Mouse (Mus musculus): ENCODE results near the gene Ccr10. TPM values are rescaled to one million over a fixed set of nuclear protein-coding genes. Genes with fewer than 3 reads are reported as not detected.
A peak's percentile ranks its signal among the peaks of the same experiment; 100 is the strongest.
"Not testable (repeated sequence)": the region's sequence is repeated elsewhere in the genome, so short reads cannot be mapped to it uniquely, and the experiment has no call there.

Ccr10 gene
- polyA plus RNA-seq, 1 experiment = 1.0 TPM

- TF ChIP-seq POLR2A (IDR thresholded peaks at IDR 0.05; ENCODE audit: borderline replicate concordance, insufficient read depth, low read length) (no peak), CTCF (IDR thresholded peaks at IDR 0.05; ENCODE audit: borderline replicate concordance, insufficient read depth, low read depth, low read length) (no peak)
- DNase-seq = peak in 1 of 2 experiments; percentile 45
- no peaks in the 10 kb centered on the region for H3K27me3 ChIP-seq (ENCODE audit: control insufficient read depth, insufficient read depth, low read length)
Observed at GRCm38 (mm10) chr11:101134217-101134865, 40.9 kb downstream of the Ccr10 start.

GRCm38 (mm10) chr11:101133037-101133436 is 42.2 kb downstream of the Ccr10 start:
- 33% methylated on average over 12 of the region's 12 CpGs for WGBS
- H3K27me3 ChIP-seq (ENCODE audit: control insufficient read depth, insufficient read depth, low read length) = no peaks in the 10 kb centered on the region
- TF ChIP-seq POLR2A (IDR thresholded peaks at IDR 0.05; ENCODE audit: borderline replicate concordance, insufficient read depth, low read length) = no peak
- no peak for TF ChIP-seq CTCF (IDR thresholded peaks at IDR 0.05; ENCODE audit: borderline replicate concordance, insufficient read depth, low read depth, low read length)
- no peak overlapping the region for H3K4me3 ChIP-seq (replicated peaks; ENCODE audit: insufficient read depth, low read depth, low read length)
- no peak overlapping the region for H3K27ac ChIP-seq (ENCODE audit: insufficient read depth, low read length)
- H3K4me1 ChIP-seq (ENCODE audit: control insufficient read depth, insufficient read depth, low read length) = peaks cover 22% of the 10 kb centered on the region
- no peak for DNase-seq

More at GRCm38 (mm10) chr11:101134217-101134865, 40.9 kb downstream of the Ccr10 start:
- no peak overlapping the region for H3K4me3 ChIP-seq (replicated peaks; ENCODE audit: insufficient read depth, low read depth, low read length)
- H3K4me1 ChIP-seq (ENCODE audit: control insufficient read depth, insufficient read depth, low read length) = peaks cover 23% of the 10 kb centered on the region
- H3K27ac ChIP-seq (ENCODE audit: insufficient read depth, low read length) = no peak overlapping the region
- 38% methylated on average over 13 of the region's 13 CpGs for WGBS

DNA sequence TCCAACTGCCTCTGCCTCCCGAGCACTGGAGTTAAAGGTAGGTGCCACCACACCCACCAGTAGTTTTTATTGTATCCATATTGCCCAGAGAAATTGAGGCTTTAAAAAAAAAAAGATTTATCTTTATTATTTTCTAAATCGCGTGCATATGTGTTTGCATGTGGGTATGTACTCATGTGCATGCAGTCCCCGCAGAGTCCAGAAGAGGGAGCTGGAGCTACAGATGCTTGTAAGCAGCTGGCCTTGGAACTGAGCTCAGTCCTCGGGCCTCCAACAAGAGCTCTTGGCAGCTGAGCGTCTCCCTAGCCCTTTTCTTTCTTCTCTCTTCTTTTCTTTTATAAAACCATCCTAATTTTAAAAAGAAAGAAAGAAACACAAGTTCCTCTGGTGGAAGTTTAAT is 43.5 kb downstream of the Ccr10 start:
- TF ChIP-seq CTCF (IDR thresholded peaks at IDR 0.05; ENCODE audit: borderline replicate concordance, insufficient read depth, low read depth, low read length) (peak; percentile 46; the same call in 1 of the 2 replicates), POLR2A (IDR thresholded peaks at IDR 0.05; ENCODE audit: borderline replicate concordance, insufficient read depth, low read length) (no peak)
- 82% methylated on average over 6 of the region's 6 CpGs for WGBS

GRCm38 (mm10) chr11:101131187-101131586 is 44.1 kb downstream of the Ccr10 start:
- WGBS = 24% methylated on average over 2 of the region's 2 CpGs
- DNase-seq = peak; percentile 62 to 85

More for the DNA sequence above, 43.5 kb downstream of the Ccr10 start:
- 0 out of 2 replicates have a peak overlapping the region, but pooled peaks have one; percentile 58 for H3K27ac ChIP-seq (ENCODE audit: insufficient read depth, low read length)
- H3K4me1 ChIP-seq (ENCODE audit: control insufficient read depth, insufficient read depth, low read length) = peaks cover 22% of the 10 kb centered on the region
- H3K27me3 ChIP-seq (ENCODE audit: control insufficient read depth, insufficient read depth, low read length) = no peaks in the 10 kb centered on the region
- DNase-seq = no peak
- H3K4me3 ChIP-seq (replicated peaks; ENCODE audit: insufficient read depth, low read depth, low read length) = no peak overlapping the region

DNA sequence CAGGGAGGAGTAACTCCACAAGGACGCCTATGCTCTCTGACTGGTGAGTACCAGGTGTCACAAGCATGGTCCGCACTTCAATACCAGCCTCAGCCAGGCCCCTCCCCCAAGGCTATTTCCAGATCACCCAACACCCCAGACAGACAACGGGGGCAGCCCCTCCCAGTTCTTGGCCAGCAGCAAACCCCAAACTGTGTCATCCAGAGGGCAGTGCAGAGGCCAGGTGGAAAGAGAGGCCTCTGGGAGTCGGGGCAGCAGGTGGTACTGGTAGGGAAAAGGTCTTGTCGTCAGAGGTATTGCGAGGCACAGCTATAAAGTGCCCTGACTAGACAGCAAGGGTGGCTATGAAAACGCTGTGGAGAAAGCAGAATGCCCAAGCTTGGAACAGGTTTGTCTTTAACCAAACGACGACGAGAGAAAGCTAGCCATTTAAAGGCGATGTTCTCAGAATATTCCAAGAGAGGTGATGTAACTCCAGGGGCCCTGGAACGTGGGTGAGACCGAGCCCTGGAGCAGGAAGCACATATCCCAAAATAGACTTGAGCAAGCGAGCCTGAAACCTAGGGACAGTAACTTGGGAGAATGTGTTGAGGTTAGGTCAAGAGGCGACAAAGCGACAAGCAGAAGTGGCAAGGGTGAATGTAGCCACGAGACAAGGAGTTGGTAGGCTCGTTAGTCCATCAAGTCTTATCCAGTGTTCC is 45.0 kb downstream of the Ccr10 start:
- WGBS = 28% methylated on average over 18 of the region's 18 CpGs
- peaks cover 27% of the 10 kb centered on the region for H3K4me1 ChIP-seq (ENCODE audit: control insufficient read depth, insufficient read depth, low read length)
- no peak overlapping the region for H3K4me3 ChIP-seq (replicated peaks; ENCODE audit: insufficient read depth, low read depth, low read length)
- H3K27ac ChIP-seq (ENCODE audit: insufficient read depth, low read length) = peak overlapping the region; percentile 15; the same call in 1 of the 2 replicates
- no peaks in the 10 kb centered on the region for H3K27me3 ChIP-seq (ENCODE audit: control insufficient read depth, insufficient read depth, low read length)
- peak; percentile 44 to 45 for DNase-seq
- no peak for TF ChIP-seq CTCF (IDR thresholded peaks at IDR 0.05; ENCODE audit: borderline replicate concordance, insufficient read depth, low read depth, low read length)
- no peak for TF ChIP-seq POLR2A (IDR thresholded peaks at IDR 0.05; ENCODE audit: borderline replicate concordance, insufficient read depth, low read length)

More at GRCm38 (mm10) chr11:101131187-101131586, 44.1 kb downstream of the Ccr10 start:
- Histone ChIP-seq H3K4me3 (replicated peaks; ENCODE audit: insufficient read depth, low read depth, low read length) (no peak overlapping the region), H3K27ac (ENCODE audit: insufficient read depth, low read length) (peak overlapping the region; percentile 58; the same call in 1 of the 2 replicates), H3K4me1 (ENCODE audit: control insufficient read depth, insufficient read depth, low read length) (peaks cover 22% of the 10 kb centered on the region), H3K27me3 (ENCODE audit: control insufficient read depth, insufficient read depth, low read length) (no peaks in the 10 kb centered on the region)
- TF ChIP-seq POLR2A (IDR thresholded peaks at IDR 0.05; ENCODE audit: borderline replicate concordance, insufficient read depth, low read length) (no peak), CTCF (IDR thresholded peaks at IDR 0.05; ENCODE audit: borderline replicate concordance, insufficient read depth, low read depth, low read length) (no peak)

- 27% methylated on average over 11 of the region's 11 CpGs for WGBS
- TF ChIP-seq CTCF (IDR thresholded peaks at IDR 0.05; ENCODE audit: borderline replicate concordance, insufficient read depth, low read depth, low read length) = no peak
- no peak for TF ChIP-seq POLR2A (IDR thresholded peaks at IDR 0.05; ENCODE audit: borderline replicate concordance, insufficient read depth, low read length)
- no peak overlapping the region for H3K4me3 ChIP-seq (replicated peaks; ENCODE audit: insufficient read depth, low read depth, low read length)
- peaks cover 24% of the 10 kb centered on the region for H3K4me1 ChIP-seq (ENCODE audit: control insufficient read depth, insufficient read depth, low read length)
- peak overlapping the region; percentile 76; the same call in 1 of the 2 replicates for H3K27ac ChIP-seq (ENCODE audit: insufficient read depth, low read length)
- peak; percentile 83 to 93 for DNase-seq
- H3K27me3 ChIP-seq (ENCODE audit: control insufficient read depth, insufficient read depth, low read length) = no peaks in the 10 kb centered on the region
Observed at GRCm38 (mm10) chr11:101128996-101129577, 46.2 kb downstream of the Ccr10 start.

DNA sequence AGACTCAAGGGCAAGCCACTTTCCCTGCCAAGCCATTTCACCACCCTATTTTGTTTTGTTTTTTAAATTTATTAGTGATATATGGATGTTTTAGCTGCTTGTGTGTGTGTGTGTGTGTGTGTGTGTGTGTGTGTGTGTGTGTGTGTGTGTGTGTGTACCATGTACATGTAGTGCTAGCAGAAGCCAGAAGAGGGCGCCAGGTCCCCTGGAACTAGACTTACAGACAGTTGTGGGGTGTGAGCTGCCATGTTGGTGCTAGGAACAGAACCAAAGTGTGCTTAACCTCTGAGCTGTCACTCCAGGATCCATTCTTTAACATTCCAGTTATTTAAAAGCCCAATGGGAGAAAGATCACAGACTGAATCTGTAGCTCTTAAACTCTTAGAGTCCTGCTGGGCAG is 48.2 kb downstream of the Ccr10 start:
- Histone ChIP-seq H3K4me3 (replicated peaks; ENCODE audit: insufficient read depth, low read depth, low read length) (no peak overlapping the region), H3K27ac (ENCODE audit: insufficient read depth, low read length) (no peak overlapping the region), H3K27me3 (ENCODE audit: control insufficient read depth, insufficient read depth, low read length) (no peaks in the 10 kb centered on the region), H3K4me1 (ENCODE audit: control insufficient read depth, insufficient read depth, low read length) (peaks cover 24% of the 10 kb centered on the region)
- DNase-seq = no peak
- TF ChIP-seq CTCF (IDR thresholded peaks at IDR 0.05; ENCODE audit: borderline replicate concordance, insufficient read depth, low read depth, low read length) (peak; percentile 11; the same call in 1 of the 2 replicates), POLR2A (IDR thresholded peaks at IDR 0.05; ENCODE audit: borderline replicate concordance, insufficient read depth, low read length) (no peak)
- WGBS = 100% methylated on average over 1 of the region's 1 CpGs

DNA sequence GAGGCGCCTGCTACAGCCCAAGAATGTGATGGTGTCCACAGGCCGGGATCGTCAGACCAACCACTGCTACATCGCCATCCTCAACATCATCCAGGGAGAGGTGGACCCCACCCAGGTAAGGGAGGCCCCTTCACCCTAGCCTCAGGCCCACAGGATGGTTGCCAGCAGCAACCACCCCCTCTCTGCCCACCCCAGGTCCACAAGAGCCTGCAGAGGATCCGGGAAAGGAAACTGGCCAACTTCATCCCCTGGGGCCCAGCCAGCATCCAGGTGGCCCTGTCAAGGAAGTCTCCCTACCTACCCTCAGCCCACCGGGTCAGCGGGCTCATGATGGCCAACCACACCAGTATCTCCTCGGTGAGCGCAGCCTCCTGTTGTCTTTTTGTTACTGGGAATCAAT is 50.2 kb downstream of the Ccr10 start:
- 72% methylated on average over 9 of the region's 9 CpGs for whole genome bisulfite sequencing
- H3K4me3 ChIP-seq (replicated peaks; ENCODE audit: insufficient read depth, low read depth, low read length); H3K27me3 ChIP-seq (ENCODE audit: control insufficient read depth, insufficient read depth, low read length); H3K27ac ChIP-seq (ENCODE audit: insufficient read depth, low read length); DNase-seq: not testable (repeated sequence)
- H3K4me1 ChIP-seq (ENCODE audit: control insufficient read depth, insufficient read depth, low read length) = peaks cover 14% of the 10 kb centered on the region

- 94% methylated on average over 8 of the region's 8 CpGs for WGBS
- not testable (repeated sequence) for H3K27me3 ChIP-seq (ENCODE audit: control insufficient read depth, insufficient read depth, low read length); DNase-seq; H3K27ac ChIP-seq (ENCODE audit: insufficient read depth, low read length); H3K4me3 ChIP-seq (replicated peaks; ENCODE audit: insufficient read depth, low read depth, low read length)
- peaks cover 11% of the 10 kb centered on the region; the same call in 1 of the 2 replicates for H3K4me1 ChIP-seq (ENCODE audit: control insufficient read depth, insufficient read depth, low read length)
Observed at GRCm38 (mm10) chr11:101124494-101124893, 50.7 kb downstream of the Ccr10 start.

All from cerebellum, adult 2 months (tissue).